Mouse (Mus musculus): ENCODE results near the gene Ugt1a8.
"Not testable (repeated sequence)": the region's sequence is repeated elsewhere in the genome, so short reads cannot be mapped to it uniquely, and the experiment has no call there.

Gene Ugt1a8

GRCm38 (mm10) chr1:88222216-88222615, 134.6 kb downstream of the Ugt1a8 start:
- DNase-seq (ENCODE audit: low spot score): no peak

GRCm38 (mm10) chr1:88223011-88223515, 135.4 kb downstream of the Ugt1a8 start:
- DNase-seq (ENCODE audit: low spot score): not testable (repeated sequence)

GRCm38 (mm10) chr1:88223591-88223990, 136.0 kb downstream of the Ugt1a8 start:
- DNase-seq (ENCODE audit: low spot score): no peak

GRCm38 (mm10) chr1:88224029-88224776, 136.6 kb downstream of the Ugt1a8 start:
- no peak for DNase-seq (ENCODE audit: low spot score)

- not testable (repeated sequence) for DNase-seq (ENCODE audit: low spot score)
Observed at GRCm38 (mm10) chr1:88225301-88225700, 137.7 kb downstream of the Ugt1a8 start.

GRCm38 (mm10) chr1:88225741-88226140, 138.1 kb downstream of the Ugt1a8 start:
- DNase-seq (ENCODE audit: low spot score): no peak

GRCm38 (mm10) chr1:88226670-88227379, 139.2 kb downstream of the Ugt1a8 start, which contains the start of gene Mroh2a:
Mroh2a (plus strand) TSS chr1:88226986.
- no peak for DNase-seq (ENCODE audit: low spot score)

- DNase-seq (ENCODE audit: low spot score): no peak
Observed at GRCm38 (mm10) chr1:88227482-88227881, 139.9 kb downstream of the Ugt1a8 start.

- no peak for DNase-seq (ENCODE audit: low spot score)
Observed at GRCm38 (mm10) chr1:88228121-88228520, 140.5 kb downstream of the Ugt1a8 start.

- DNase-seq (ENCODE audit: low spot score): no peak
Observed at GRCm38 (mm10) chr1:88229566-88229965, 142.0 kb downstream of the Ugt1a8 start.

- DNase-seq (ENCODE audit: low spot score): no peak
Observed at GRCm38 (mm10) chr1:88229986-88230385, 142.4 kb downstream of the Ugt1a8 start.

GRCm38 (mm10) chr1:88230421-88230820, 142.8 kb downstream of the Ugt1a8 start:
- DNase-seq (ENCODE audit: low spot score): no peak

GRCm38 (mm10) chr1:88230981-88231802, 143.6 kb downstream of the Ugt1a8 start:
- DNase-seq (ENCODE audit: low spot score): no peak

GRCm38 (mm10) chr1:88231803-88232499, 144.3 kb downstream of the Ugt1a8 start:
- DNase-seq (ENCODE audit: low spot score): no peak

- DNase-seq (ENCODE audit: low spot score): no peak
Observed at GRCm38 (mm10) chr1:88232664-88233380, 145.2 kb downstream of the Ugt1a8 start.

- DNase-seq (ENCODE audit: low spot score): no peak
Observed at GRCm38 (mm10) chr1:88233421-88234247, 146.0 kb downstream of the Ugt1a8 start.

- no peak for DNase-seq (ENCODE audit: low spot score)
Observed at GRCm38 (mm10) chr1:88234248-88234610, 146.6 kb downstream of the Ugt1a8 start.

- DNase-seq (ENCODE audit: low spot score): no peak
Observed at GRCm38 (mm10) chr1:88234646-88235045, 147.0 kb downstream of the Ugt1a8 start.

- DNase-seq (ENCODE audit: low spot score): no peak
Observed at GRCm38 (mm10) chr1:88235046-88235893, 147.7 kb downstream of the Ugt1a8 start.
